Mouse (Mus musculus) kidney, postnatal 10 days (tissue): ENCODE measurements around the gene Tmed11.
A peak's percentile ranks its signal among the peaks of the same experiment; 100 is the strongest.
"Not testable (repeated sequence)": the region's sequence is repeated elsewhere in the genome, so short reads cannot be mapped to it uniquely, and the experiment has no call there.

Experiments
- DNase-seq: peaks from one replicate; pipeline ENCODE4 v3.0.0; 2021; ENCODE audit warnings: mixed read lengths

The Tmed11 gene

DNA sequence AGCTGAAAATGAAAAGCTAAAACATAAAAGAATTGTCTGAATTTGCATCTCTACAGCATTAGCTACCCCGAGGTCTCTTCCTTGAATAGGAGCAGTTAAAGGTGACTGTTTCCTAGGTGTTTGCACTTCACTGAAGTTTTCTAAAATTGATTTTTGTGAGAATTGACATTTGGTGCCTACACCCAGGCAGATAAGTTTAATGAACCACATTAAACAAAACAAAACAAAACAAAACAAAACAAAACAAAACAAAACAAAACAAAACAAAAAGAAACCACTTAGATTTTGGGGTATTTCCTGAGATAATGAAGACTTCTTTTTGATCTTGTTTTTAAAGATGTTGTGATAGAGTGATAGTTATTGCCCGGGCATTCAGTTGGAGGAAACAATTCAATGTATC lies at the start of gene Tmed11:
Gene Tmed11, minus strand, starts transcription at position 101 of the 400 bp plus-strand sequence.
- DNase-seq, result not testable (repeated sequence)

DNA sequence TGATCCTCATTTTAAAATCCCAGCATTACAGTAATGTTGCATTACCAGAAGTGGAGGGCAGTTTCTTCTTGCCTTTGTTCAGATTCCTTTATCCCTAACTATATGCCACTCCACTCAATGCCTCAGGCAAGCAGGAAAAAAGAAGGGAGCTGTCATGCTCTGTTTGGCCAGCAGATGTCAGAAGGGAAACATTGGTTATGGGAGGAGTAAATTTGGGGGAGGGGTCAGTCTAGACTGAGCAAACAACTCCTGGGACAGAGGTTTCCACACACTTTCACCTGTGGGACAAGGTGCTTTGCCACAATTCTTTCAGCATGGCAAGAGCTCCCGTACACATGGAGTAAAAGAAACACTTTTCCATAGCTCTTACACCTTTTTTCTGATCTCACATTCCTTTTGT lies 41.0 kb upstream of the Tmed11 start:
- DNase-seq, result peak; percentile 5

DNA sequence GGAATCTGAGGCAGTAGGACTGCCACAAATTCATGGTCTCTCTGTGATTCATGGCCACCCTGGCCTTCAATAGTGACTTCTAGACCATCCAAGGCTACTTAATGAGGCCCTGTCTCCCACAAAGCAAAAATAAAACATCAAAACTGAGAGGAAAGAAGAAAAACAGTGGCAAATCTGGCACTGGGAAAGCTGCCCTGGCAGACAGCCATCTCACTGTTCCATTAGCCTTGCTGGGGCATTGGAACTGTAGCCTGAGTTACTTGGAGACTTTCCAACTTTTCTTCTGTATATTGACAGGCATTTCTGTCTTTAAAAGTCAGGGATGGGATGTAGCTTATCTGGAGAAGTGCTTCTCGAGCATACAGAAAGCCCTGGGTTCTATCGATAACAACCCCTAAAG lies 28.1 kb upstream of the Tmed11 start:
- DNase-seq, result peak; percentile 13

DNA sequence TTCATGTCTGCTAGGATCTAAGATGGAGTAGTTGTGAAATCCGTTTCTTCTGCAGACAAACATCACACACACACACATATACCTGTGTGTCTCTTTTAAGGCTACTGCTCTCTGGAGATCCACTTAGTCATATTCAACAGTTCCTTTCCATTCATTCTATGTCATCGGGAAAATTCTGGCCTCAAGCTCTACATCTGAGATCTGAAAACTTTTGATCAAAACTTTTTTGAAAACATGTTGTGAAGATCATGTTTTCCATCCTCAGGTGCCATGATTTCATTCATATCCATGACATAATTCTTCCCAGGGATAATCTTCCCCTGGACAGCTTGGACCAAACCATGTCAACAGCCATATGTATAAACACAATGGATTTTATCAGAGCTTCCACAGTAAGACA lies 13.6 kb upstream of the Tmed11 start, which contains the start of gene Vmn2r8:
Gene Vmn2r8, minus strand, starts transcription at position 101 of the 400 bp plus-strand sequence.
- DNase-seq, result not testable (repeated sequence)

DNA sequence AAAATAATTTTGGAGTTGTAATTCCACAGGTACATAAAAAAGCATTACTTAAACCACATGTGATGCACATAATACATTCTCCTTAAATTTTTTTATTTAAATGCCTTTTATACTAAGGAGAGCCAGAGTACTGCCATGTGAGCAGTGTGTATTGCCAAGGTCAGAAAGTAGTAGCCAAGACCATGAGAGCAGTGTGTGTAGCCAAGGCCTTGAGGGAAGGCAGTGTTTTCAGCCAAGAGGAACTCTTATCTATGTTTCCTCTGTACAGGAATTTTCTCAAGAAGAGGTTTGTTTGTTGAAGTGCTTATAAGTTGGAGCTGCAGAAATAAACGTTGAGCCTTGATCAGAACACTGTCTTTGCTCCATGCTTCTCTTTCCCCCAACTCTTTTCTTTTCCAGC lies 8.5 kb upstream of the Tmed11 start:
- no peak for DNase-seq

DNA sequence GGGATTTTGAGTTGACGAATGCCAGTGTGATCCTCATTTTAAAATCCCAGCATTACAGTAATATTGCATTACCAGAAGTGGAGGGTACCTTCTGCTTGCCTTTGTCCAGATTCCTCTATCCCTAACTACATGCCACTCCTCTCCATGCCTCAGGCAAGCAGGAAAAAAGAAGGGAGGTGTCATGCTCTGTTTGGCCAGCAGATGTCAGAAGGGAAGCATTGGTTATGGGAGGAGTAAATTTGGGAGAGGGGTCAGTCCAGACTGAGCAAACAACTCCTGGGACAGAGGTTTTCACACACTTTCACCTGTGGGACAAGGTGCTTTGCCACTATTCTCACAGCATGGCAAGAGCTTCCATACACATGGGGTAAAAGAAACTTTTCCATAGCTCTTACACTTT lies 4.8 kb downstream of the Tmed11 start:
- DNase-seq, result peak; percentile 26

DNA sequence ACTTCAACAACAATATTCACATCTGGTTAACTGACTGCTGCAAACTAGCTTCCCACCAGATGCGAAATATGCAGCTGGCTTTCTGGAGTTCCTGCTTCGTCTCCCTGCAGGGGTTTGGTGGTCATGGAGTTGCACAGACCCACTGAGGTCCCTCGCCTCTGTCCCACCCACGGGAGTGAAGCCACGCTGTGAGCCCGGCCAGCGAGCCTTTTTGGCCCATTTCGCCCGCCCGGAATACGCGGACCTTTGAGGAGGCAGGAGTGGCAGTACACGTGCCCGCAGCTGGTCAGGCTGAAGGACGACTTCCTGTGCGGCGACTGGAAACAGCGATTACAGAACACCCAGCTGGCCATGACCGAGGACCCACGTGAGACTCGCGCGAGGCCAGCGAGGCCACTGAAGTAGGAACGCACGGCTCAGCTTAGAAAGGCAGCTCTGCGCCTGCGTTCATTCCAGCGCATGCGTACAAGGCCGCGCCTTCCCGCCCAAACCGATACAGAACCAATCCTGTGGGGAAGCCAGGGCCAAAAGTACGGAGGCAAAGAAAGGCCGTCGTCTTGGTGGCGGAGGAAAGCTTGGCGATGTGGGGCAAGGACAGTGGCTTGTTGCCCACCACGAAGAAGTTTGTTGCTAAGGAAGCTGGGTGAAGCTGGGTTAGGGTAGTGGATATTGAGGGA lies 20.4 kb downstream of the Tmed11 start, which contains the start of gene Rnf212:
Gene Rnf212, minus strand, starts transcription at position 353 of the 677 bp plus-strand sequence.
- DNase-seq, result no peak

DNA sequence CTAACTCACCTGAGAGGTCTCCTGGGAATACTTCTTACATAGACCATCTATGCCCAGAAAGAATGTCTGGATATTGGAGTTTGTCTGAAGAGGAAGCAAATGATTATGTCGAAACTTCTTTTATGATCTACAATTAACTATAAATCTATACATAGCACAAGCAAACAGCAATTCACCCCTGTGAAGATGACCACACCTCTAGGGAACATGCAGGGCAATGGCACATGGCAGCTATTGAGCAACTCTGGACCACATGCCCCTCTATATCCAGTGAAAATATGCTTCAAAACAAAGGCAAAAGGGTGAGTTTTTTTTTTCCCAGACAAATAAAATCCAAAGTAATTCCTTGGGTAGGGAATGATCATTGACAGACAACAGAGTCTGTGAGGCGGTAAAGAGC lies 35.2 kb downstream of the Tmed11 start:
- no peak for DNase-seq

DNA sequence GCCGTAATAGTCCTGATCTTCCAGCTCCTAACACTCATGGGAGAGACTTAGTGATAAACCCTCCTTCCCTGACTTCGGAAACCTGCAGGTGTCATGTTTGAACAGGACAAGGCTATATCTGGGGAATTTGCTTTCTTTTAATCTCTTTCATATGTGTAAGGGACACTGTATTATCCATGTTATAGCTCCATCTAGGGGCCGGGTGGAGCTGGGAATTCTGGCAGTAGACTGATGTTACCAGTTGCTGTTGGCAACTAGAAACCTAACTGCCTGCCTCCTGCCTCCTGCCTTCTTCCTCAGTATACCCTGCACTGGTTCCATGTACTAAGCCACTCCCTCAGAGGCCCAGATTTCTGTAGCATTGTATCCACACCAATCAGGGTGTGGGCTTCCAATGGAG lies 36.8 kb downstream of the Tmed11 start:
- DNase-seq, result peak; percentile 43

DNA sequence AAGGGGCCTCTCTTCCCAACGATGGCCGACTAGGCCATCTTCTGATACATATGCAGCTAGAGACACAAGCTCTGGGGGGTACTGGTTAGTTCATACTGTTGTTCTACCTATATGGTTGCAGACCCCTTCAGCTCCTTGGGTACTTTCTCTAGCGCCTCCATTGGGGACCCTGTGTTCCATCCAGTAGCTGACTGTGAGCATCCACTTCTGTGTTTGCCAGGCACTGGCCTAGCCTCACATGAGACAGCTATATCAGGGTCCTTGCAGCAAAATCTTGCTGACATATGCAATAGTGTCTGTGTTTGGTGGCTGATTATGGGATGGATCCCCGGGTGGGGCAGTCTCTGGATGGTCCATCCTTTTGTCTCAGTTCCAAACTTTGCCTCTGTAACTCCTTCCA lies 43.9 kb downstream of the Tmed11 start:
- DNase-seq, result not testable (repeated sequence)

DNA sequence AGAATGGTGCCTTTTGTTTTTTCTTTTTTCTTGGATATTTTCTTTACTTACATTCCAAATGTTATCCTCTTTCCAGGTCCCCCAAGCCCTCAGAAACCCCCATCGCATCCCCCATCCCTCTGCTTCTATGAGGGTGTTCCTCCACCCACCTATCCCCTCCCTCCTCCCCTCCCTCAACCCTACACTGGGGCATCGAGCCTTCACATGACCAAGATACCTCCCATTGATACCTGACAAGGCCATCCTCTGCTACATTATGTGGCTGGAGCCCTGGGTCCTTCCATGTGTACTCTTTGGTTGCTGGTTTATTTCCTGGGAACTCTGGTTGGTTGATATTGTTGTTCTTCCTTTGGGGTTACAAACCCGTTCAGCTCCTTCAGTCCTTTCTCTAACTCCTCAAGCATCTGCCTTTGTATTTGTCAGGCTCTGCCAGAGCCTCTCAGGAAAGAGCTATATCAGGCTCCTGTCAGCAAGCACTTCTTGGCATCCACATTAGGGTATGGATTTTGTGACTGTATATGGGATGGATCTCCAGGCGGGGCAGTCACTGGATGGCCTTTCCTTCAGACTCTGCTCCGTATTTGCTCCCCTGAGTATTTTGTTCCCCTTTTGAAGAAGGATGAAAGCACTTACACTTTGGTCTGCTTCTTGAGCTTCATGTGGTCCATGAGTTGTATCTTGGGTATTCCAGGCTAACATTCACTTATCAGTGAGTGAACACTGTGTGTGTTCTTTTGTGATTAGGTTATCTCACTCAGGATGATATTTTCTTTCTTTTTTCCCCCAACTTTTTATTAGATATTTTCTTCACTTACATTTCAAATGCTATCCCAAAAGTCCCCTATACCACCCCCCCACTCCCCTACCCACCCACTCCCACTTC lies 44.6 kb downstream of the Tmed11 start:
- DNase-seq, result no peak

DNA sequence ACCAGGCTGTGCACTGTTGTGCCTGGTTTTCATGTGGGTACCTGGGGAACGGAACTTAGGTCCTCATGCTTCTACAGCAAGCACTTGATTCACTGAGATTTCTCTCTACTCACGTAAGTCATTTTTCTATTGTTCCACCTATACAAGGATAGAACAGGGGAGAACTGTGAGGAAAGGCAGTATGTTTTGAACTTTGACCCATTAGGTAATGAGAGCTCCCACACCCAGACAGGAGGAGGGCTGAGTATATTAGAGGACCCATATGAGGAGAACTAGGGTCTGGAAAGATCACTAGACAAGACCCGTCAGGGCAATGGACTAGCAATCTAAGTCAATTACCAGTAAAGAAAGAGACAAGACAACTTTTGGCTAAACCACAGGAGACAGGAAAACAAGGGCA lies 50.5 kb downstream of the Tmed11 start:
- DNase-seq, result no peak

DNA sequence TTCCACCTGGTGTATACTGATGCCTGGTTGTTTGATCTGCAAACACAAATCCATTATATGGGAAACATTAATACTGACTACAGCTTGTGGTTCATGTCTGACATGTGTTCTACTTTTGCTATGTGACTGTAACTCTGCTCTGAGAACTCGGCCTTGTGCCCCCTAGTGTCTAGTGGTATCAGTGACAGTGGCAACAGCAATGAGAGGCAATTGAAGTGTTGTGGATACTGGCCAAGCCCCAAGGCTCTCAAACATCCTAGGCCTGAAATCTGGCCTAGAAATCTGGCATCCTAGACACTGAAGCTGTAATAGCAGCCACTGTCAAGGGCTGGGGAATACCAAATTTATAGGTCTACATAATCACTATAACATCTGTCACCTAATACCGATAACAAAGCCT lies 51.3 kb downstream of the Tmed11 start:
- no peak for DNase-seq

DNA sequence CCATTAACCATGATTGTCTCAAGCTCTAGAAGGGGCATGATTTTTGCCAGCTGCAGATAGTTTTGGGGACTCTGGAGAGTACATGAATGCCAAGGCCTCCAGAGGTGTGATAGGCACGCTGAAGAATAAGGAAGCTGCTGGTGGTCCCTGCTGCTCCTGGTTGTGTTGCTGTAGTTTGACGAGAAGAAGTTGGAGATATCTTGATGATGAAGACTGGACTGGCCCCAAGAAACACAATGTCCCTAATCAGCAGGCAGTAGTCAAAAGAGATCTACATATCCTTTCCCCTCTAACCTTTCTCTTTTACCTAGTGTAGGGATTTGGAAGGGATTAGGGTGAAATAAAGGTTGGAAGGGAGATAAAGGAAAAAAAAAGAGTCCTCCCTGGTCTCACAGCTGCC lies 52.6 kb downstream of the Tmed11 start:
- DNase-seq, result no peak

DNA sequence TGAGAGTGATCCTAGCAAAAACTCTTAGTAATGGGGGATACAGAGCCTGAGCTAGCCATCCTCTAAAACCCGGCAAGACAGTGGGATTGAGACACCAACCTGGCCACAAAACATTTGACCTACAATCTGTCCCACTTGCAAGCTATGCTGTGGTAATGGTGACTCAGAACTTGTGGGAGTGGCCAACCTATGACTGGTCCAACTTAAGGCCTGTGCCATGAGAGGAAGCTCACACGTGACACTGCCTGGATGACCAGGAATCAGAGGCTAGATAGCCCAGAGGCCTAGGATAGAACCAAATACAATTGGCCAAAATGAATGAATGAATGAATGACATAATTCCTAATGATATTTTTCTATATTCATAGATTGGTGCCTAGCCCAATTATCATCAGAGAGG lies 53.3 kb downstream of the Tmed11 start:
- no peak for DNase-seq

DNA sequence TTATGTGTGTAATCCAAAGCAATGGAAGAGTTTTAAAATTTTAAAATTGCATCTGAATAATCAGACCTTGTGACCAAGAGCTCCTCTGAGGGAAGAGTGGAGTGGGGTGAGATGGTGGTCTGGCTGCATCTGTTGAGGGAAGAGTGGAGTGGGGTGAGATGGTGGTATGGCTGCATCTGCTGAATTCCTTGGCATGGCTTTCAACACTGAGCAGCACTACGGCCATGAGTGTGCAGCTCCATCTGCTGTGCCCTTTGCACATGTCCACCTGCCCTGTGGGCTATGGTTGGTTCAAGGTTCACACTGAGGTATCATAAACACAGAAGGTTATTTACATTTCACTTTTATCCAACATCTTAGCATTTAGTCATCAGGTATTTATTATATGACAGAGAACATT lies 67.7 kb downstream of the Tmed11 start:
- DNase-seq, result no peak
